12 mouse cellular contexts compared by ENCODE assay signal in the genomic region with DNA sequence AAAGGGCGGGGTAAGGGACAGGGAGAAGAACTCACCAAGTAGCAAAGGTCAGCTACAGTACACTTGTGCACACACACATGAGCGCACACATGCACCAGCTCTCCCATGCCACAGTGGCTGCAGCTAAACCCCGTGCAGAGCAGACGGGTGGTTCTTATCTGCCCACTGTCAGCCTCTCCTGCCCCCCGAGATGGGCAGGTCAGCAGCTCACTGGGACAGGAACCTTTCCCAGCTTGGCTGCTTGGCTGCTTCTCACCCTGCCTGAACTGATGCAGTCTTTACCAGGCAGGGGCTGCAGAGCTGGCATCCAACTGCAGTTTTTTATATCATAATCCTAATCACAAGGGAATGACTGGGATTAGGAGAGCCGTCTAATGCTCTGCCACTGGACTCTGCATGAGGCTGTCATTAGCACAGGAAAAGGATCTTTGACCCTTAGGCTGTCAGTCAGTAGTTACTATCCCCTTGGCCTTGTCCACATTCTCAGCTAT. TPM values are rescaled to one million over a fixed set of nuclear protein-coding genes. Genes with fewer than 3 reads are reported as not detected.
DNase-seq lines count a peak whose midpoint lies in the region; ATAC-seq lines count a peak whose summit lies in the region.
"Had no signal": no experiment of that assay in that cellular context is flagged by ENCODE, and none has a peak within 500 bp of the region (broad histone marks: within the 10 kb centered on the region; RNA-seq: fewer than 3 reads in every experiment).

No protein-coding gene starts in this region.

- peaks cover 3% of the 10 kb centered on the region; the same call in 1 of the 2 replicates for H3K27me3 ChIP-seq in heart, embryonic 13.5 days (replicated peaks)
- H3K27me3 ChIP-seq: Patski had no signal

- no peak for DNase-seq in heart, adult 18-20 months
- peak; percentile 7 for DNase-seq in urinary bladder, adult 2 months (ENCODE audit: low spot score)
- no peak for DNase-seq in urinary bladder, adult 18-20 months (ENCODE audit: low spot score in 2 of 2)
- peak; percentile 35 for DNase-seq in liver
- DNase-seq in adrenal gland, postnatal 4 days (ENCODE audit: low spot score in 2 of 2): no peak
- no peak for DNase-seq in adrenal gland, adult 18-20 months (ENCODE audit: low spot score in 2 of 2)
- DNase-seq in neural tube, embryonic 10.5 days (ENCODE audit: extremely low spot score, low spot score): no peak
- DNase-seq: cerebellum, adult 9-11 months; lung, embryonic 14.5 days; thymus, adult 2 months had no signal

- H3K9me3 ChIP-seq in heart, embryonic 13.5 days: no peaks in the 10 kb centered on the region

- no peaks in the 10 kb centered on the region for H3K36me3 ChIP-seq in heart, embryonic 13.5 days

- no peak overlapping the region for H3K27ac ChIP-seq in heart, embryonic 13.5 days (replicated peaks)

- no peak overlapping the region for H3K4me2 ChIP-seq in heart, embryonic 13.5 days
- H3K4me2 ChIP-seq: lung, embryonic 14.5 days had no signal

- 0 out of 2 replicates have a peak overlapping the region, but pooled peaks have one; percentile 28 for H3K9ac ChIP-seq in heart, embryonic 13.5 days
- H3K9ac ChIP-seq: lung, embryonic 14.5 days had no signal

- H3K4me3 ChIP-seq in heart, embryonic 13.5 days: no peak overlapping the region

- ATAC-seq in heart, embryonic 13.5 days (ENCODE audit: extremely low read depth, insufficient number of reproducible peaks, low FRiP score, low TSS enrichment): no peak
- ATAC-seq: Patski had no signal

- WGBS in heart, embryonic 13.5 days: 36% methylated on average over 6 of the region's 6 CpGs

- H3K4me1 ChIP-seq in heart, embryonic 13.5 days: peaks cover 12% of the 10 kb centered on the region

RNA-seq across cellular contexts. Expression of a gene that starts 8.4 kb away (rescaled TPM):
- 7.0 and 7.6 TPM in 2 replicates for polyA plus RNA-seq in heart, embryonic 13.5 days (2015; fragmentation: Nextera tagmentation; extraction: Ambion mirVana)
- total RNA-seq in heart, adult 18-20 months (2021): 10 to 100 TPM; 28.5 to 31.8 TPM
- polyA plus RNA-seq in urinary bladder, adult 2 months (2012; rRNA removed): 20.0 and 21.4 TPM in 2 replicates
- 10 to 100 TPM; 34.2 to 36.5 TPM for total RNA-seq in adrenal gland, postnatal 4 days (2021)
- 10 to 100 TPM; 23.9 to 33.3 TPM for total RNA-seq in adrenal gland, adult 18-20 months (2021)

Comparison
In these comparisons a context has a peak if more than half of its experiments do, and no peak if none do; other contexts are left out.
1. DNase-seq: peak in urinary bladder, adult 2 months (single experiment) and liver (single experiment); none in heart, adult 18-20 months (0 of 2), urinary bladder, adult 18-20 months (0 of 2), adrenal gland, postnatal 4 days (0 of 2), adrenal gland, adult 18-20 months (0 of 2) and neural tube, embryonic 10.5 days (single experiment).